Mouse (Mus musculus): ENCODE data around the gene Ubp1.

Gene Ubp1

DNA sequence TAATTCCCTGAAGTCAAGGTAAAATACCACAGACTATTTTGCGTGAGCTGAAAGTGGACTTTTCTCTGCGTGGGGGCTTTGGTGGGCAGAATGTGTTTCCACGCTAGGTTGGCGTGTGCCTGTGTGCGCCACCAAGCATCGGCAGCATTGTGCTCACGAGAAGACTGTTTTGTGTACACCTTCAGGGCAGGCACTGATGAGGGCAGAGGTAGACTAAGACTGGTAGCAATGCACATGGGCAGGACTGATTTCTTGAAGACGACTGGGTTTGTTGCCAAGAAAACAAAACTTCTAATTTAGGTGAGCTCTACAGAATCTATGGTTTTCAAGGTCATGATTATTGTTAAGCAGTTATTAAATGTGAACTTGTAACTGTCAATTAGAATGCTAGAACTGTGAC lies 38.7 kb downstream of the Ubp1 start:
- DNase-seq (ENCODE audit: low read depth, low spot score) = no peak

- DNase-seq (ENCODE audit: low read depth, low spot score) = no peak
These were observed 39.3 kb downstream of the Ubp1 start for GRCm38 (mm10) chr9:113970041-113970440.

DNA sequence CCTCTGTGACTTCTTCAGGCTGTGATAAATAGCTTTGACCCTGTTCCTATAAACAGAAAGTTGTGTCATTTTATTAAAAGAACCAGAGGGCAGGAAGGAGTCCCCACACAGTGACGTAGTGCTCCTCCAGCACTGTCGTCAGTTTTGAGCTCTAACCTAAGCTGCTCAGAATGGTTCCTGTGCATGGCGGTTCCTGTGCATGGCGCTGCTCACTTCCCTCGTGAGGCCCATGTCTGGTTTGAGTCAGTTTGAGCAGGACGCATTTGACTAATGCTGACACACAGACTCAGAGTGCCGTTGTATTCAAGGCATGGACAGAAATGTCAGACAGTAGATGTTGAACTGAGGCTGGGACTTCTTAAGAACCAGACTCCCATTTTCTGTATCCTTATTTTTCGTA lies 40.9 kb downstream of the Ubp1 start:
- DNase-seq (ENCODE audit: low read depth, low spot score) = peak; percentile 25

GRCm38 (mm10) chr9:113973857-113974256 lies 43.1 kb downstream of the Ubp1 start:
- DNase-seq (ENCODE audit: low read depth, low spot score) = no peak

DNA sequence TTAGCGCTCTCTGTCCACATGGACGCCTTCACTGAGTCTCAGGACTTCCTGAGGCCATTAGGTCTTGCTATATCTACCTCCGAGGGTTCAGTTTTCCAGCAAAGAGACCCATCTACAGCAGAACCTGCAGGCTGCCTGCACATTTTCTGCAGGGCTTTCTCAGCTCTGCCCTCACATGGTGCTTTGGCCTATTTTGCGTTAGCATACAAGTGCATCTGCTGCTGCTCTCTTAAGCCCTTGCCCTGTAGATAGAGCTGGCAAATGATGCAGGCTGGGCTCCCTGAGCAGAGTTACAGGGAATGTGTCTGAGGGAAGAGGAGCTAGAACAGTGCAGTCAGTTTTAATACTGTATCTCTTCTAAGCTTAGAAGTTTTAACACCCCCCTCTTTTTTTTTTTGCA lies 44.2 kb downstream of the Ubp1 start:
- DNase-seq (ENCODE audit: low read depth, low spot score) = no peak

DNA sequence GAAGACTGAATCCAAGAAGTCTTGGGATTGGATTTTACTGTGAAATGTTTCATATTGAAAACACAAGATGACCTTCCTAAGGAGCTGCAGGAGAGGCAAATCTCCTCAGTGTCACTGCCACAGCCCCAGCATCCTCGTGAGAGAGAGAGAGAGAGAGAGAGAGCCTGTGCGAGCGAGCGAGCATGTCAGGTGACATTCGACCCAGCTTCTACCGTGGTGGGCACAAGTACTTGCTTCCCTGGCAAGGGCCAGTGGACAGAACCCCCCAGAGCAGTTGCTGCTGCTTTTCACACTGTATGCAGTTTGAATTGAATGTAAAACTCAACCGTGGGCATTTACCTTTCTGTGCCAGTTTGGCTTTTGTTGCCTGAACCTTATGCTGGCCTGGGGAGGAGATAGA lies 44.7 kb downstream of the Ubp1 start:
- DNase-seq (ENCODE audit: low read depth, low spot score) = no peak

DNA sequence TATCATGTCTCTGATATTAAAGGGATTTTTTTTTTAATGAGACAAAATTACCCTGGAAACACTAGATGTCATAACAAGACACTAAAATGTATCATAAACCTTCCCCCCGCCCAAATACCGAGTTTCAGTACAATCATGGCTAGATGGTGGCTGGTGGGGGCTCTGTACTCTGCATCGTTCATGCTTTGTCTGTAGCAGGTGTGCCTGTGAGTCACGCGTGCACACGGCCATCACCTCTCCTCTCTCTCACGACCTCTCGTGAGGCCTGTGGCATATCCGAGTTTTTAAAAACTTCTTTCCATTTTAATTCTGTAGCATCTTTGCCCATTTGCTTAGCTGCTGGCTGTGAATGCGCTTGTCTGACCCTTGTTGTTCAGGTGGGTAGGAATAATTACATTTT lies 45.5 kb downstream of the Ubp1 start:
- no peak for DNase-seq (ENCODE audit: low read depth, low spot score)

GRCm38 (mm10) chr9:113977225-113977840 lies 46.6 kb downstream of the Ubp1 start:
- DNase-seq (ENCODE audit: low read depth, low spot score) = no peak

DNA sequence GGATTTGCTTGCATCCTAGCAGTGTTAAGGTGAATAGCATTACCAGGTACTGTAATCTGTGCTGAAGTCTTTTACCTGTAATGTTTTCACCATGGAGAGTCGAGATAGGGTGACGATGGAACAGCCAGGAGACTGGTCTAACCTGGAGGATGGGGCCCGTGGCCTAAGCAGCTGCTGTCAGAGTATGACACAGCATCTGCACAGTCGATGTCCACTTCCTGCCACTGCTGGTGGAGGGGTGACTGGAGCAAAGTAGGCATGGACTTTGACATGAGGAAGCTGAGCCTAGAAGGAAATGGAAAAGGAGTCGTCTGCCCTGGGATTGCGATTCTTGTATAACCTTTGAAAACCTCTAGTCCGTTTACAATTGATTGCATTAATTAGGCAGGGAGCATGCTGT lies 47.9 kb downstream of the Ubp1 start:
- no peak for DNase-seq (ENCODE audit: low read depth, low spot score)

- DNase-seq (ENCODE audit: low read depth, low spot score) = no peak
These were observed 48.6 kb downstream of the Ubp1 start for GRCm38 (mm10) chr9:113979356-113979755.

- no peak for DNase-seq (ENCODE audit: low read depth, low spot score)
These were observed 50.6 kb downstream of the Ubp1 start for GRCm38 (mm10) chr9:113981099-113981880.

GRCm38 (mm10) chr9:113982451-113982850 lies 51.7 kb downstream of the Ubp1 start:
- DNase-seq (ENCODE audit: low read depth, low spot score) = no peak

DNA sequence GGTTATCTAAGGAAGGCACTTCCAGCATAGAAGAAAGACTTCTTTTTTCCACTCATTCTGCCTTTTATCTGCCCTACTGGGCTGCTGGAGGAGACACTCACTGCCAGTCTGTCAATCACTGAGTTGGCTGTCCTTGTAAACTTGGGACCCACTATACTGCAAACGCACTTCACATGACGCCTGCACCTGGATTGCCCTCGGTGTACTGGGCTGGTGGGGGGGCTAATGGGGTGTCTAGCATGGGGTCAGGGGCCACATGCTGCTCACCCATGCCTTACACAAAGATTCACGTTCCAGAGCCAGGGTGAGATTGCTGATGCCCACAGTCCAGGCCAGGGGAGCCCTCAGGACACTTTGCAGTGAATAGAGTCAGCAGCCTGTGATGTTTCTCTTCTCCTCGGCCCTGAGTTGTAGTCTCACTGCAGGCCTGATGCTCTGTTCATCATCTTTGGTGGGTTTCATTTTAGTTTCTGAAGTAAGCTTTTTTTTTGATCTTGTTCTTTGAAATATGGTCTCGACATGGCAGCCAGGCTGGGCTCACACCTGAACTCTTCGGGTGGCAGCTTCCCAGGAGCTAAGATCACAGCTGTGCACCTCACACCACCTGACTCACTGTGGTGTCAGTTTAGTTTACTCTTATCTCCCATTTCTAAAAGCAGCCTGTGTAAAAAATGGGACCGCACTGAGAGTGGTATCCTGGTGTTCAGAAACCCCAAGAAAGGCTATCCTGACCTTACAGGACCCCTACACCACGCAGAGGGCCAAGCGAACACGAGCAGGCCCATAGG lies 52.3 kb downstream of the Ubp1 start:
- DNase-seq (ENCODE audit: low read depth, low spot score) = no peak

GRCm38 (mm10) chr9:113984946-113985620 lies 54.3 kb downstream of the Ubp1 start:
- no peak for DNase-seq (ENCODE audit: low read depth, low spot score)

GRCm38 (mm10) chr9:113990547-113991248 lies 60.0 kb downstream of the Ubp1 start:
- DNase-seq (ENCODE audit: low read depth, low spot score) = peak; percentile 82

GRCm38 (mm10) chr9:113992810-113993209 lies 62.1 kb downstream of the Ubp1 start:
- no peak for DNase-seq (ENCODE audit: low read depth, low spot score)

GRCm38 (mm10) chr9:113998311-113998710 lies 67.6 kb downstream of the Ubp1 start:
- no peak for DNase-seq (ENCODE audit: low read depth, low spot score)

- no peak for DNase-seq (ENCODE audit: low read depth, low spot score)
These were observed 76.1 kb downstream of the Ubp1 start for GRCm38 (mm10) chr9:114006801-114007200.

DNA sequence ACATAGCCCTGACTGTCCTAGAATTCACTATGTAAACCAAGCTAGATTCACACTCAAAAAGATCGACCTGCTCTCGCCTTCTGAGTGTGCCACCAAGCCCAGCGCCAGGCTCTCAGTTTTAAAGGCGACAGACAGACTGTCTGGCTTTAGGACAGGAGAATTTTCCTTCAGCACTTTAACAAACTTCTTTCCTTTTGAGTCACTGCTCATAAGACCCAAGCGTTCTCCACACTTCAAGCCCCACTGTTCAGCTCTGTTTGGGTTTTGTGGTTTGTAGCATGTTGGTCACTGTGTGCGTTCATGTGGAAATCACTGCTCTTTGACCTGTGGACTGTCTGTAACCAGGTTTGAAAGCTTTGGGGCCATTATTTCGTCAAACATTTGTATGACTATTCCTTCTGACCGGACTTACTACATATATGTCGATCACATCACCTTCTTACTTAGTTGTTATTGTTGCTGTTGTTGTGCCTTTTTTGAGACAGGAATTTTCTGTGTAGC lies 77.2 kb downstream of the Ubp1 start:
- DNase-seq (ENCODE audit: low read depth, low spot score) = no peak

DNA sequence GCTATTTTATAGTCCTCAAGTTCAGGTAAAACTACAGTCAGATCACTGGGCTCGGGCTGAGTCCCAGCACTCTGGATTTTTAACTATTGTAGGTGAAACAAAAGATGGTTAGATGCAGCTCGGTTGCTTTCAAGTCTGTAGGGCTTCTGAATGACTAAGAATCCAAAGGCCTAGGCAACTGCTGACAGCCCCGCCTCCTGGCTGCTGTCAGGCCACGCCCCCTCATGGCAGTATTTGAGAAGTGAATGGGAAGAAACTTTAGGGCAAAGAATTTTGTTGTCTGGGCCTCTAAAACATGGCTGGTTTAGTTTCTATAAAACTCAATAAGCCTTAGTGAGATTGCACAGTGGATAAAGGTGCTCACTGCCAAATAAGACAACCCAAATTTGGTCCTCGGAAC lies 78.8 kb downstream of the Ubp1 start:
- DNase-seq (ENCODE audit: low read depth, low spot score) = peak; percentile 50

DNA sequence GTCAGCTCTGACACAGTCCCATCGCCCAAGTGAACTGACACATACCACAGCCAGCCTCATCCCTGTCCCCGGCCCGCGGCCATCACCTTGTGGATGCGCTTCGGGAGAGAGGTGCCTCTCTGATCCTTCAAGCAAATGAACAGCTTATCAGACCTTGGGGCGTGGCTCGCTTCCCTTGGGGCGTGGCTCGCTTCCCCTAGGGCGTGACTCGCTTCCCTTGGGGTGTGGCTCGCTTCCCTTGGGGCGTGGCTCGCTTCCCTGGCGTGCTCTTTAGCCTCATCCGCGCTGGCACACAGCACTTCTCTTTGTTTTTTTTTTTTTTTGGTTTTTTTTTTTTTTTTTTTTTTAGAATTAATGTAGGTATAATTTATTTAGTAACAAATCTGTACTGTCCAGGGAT lies 80.5 kb downstream of the Ubp1 start:
- DNase-seq (ENCODE audit: low read depth, low spot score) = peak; percentile 79
